Mouse (Mus musculus) fibroblast of lung, adult 2 months (primary cell): ENCODE results near the gene Kcp.

Experiments
- DNase-seq: peaks from one replicate; pipeline ENCODE4 v3.0.0-alpha.2; 2011; ENCODE audit warnings: low read depth

Kcp gene

DNA sequence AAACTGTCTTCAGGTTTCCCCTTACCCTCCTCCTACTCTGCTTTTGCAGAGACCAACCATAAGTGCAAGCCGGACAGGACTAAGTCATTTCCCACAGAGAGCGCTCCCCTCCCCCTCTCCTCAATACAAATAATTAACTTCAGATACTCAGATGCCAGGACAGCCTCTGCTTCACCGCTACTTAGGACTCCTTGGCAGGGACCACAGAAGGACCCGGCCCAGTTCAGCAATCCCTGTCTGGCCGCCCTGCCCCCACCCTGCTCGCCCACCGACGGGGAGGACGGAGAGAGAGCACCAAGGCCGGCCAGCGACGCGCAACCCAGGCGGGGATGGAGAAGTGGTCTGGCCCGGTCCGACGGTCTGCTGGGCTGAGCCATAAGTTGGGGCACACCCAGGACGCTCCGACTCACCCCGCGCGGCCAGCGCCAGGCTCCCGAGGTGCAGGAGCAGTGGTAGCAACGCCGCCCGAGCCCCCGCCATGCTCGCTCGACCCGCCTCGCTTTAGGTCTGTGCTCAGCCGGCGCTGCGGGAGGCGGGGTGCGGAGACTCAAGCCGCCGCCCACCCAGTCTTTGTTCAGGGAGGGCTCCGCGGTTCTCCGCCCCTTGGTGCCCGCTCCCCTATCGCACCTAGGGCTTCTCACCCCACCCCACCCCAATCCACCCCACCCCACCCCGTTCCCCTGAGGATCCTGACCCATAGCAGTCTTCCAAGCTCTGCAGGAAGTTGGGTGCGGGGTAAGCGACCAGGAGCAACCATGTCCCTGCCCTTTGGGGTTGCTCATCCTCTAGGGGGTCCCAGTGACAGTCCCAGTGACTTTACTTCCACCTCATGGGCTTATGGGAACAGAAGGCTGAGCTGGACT, at the start of gene Kcp:
Gene Kcp, minus strand, starts transcription at position 506 of the 863 bp plus-strand sequence.
- no peak for DNase-seq

DNA sequence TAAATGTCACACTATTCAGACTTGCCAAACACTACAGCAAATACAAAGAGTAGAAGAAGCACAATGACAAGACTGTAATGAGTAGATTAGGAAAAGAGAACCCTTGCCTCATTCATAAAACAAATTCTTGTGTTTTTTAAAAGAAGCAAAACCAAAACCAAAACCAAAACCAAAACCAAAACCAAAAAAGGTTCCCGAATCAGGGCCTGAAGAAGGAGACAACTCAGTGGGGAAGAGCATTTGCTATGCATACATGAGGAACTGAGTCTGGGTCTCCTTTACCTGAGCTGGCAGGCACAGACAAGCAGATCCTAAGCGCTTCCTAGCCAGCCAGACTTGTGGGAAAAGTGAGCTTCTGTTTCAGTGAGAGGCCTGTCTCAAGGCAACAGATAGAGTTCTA, 49.4 kb upstream of the Kcp start:
- no peak for DNase-seq

DNA sequence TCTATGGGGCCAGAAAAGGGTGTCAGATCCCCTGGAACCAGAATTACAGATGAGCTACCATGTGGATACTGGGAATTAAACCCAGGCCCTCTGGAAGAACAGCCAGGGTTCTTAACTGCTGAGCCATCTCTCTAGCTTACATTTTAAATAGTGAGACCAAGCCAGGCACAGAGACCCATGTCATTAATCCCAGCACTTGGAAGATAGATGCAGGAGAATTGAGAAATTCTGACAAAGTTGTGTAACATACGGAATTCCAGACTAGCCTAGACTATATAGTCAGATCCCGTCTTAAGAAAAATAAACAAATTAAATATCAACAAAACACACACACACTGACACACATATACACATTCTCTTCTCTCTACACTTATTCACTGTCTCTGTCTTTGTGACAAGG, 44.8 kb upstream of the Kcp start:
- DNase-seq = no peak

DNA sequence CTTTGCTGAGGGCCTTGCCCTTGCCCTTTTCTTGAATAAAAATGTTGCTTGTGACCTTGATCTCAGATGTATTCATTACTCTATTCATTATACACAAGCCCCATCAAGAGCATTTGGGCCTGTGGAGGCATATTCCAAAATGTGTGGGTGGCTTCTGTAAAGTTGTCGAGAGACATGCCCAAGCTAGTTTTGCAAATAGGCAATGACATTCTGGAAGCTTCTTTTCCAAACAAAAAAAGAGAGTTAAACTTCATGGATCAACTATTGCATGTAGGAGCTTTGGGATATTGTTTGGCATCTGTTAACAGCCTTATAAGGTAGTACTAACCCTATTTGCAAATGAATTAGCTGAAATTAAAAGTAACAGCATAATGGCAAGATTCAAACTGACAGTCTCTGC, 40.3 kb upstream of the Kcp start:
- no peak for DNase-seq

DNA sequence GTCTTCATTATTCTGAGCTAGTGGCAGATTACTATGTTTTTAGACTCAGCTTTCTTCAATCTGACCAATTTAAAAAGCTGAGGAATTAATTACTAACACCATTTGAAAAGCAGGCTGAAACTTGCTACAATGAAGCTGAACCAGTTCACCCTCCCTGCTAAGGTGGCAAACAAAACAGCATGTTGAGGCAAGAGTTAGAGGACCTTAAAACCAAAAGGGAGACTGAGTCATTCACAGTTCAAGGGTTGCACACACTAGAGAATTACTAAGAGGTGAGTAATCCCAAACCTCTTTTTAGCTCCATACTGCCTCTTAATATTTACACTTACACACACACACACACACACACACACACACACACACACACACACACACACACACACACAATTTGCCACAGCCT, 39.8 kb upstream of the Kcp start:
- no peak for DNase-seq

GRCm38 (mm10) chr6:29545611-29546010, 37.9 kb upstream of the Kcp start:
- no peak for DNase-seq

- no peak for DNase-seq
Measured at GRCm38 (mm10) chr6:29540956-29541355, 33.2 kb upstream of the Kcp start.

DNA sequence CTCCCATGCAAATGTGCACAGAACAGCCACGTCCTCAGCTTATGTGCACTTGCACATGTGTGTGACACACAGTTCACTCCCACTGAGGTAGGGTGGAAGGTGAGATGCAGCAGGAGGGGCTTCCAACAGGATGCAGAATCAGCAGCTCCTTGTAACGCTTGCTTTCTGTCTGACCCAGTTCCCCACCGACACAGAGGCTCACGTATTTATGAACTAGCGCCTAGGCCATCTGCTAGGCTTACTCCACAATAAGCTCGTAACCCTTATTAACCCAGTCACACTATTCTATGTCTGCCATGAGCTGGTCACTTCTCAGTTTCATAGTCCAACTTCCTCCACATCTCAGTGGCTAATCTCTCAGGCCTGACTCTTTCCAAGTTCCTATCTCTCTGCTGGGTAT, 32.5 kb upstream of the Kcp start:
- no peak for DNase-seq

DNA sequence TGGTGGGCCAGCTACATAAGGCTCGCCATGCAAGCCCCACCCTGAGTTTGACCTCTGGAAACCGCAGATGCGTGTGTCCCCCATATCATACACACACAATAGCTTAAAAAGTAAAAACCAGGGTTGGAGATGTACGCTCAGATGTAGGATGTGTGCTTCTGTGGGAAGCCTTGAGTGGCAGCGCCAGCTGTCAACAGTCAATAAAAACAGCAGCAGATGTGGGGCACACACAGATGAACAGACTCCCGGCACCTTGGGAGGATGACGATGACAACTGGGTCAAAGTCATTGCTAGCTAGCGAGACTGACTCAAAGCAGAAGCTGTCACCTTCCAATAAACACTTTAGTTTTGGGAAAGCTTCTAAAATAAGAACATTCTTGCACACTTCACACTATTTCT, 31.8 kb upstream of the Kcp start:
- no peak for DNase-seq

DNA sequence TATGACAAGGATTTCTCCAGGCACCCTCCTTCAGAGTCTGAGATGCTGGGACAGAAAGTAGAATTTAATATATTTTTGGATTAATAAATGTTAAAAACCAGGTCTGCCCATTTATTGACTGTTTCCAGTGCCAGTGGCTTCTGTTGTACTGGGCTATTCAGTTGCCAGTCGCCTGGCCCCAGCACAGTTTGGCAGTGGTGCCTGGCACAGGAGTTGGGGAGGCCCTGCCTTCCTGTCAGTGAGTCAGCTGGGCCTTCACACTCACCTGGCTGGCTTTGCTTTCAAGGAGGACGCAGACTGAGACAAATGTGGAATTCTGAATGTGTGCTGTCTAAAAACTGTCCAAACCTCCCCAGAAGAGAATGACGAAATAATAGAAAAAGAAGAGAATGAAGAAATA, 29.5 kb upstream of the Kcp start:
- DNase-seq = no peak

GRCm38 (mm10) chr6:29536651-29537193, 29.0 kb upstream of the Kcp start:
- no peak for DNase-seq

GRCm38 (mm10) chr6:29535316-29535715, 27.6 kb upstream of the Kcp start:
- DNase-seq = no peak

DNA sequence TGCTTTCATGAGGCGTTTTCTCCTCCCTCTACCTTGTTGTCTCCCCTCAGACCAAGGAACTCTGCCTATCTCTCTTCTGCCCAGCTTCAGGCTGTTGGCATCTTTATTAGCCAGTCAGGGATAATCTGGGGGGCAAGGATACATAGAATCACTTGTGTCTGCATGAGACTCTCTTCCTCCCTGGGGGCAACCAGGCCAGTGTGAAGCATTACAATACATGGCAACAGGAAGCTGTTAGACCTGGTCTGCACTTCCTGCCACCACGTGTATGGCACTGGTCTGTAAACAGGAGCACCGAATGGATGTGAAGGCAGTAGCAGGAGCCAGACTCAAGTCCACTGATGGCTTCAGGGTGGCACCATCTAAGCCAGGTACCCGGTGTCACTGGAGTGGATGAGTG, 22.3 kb upstream of the Kcp start:
- DNase-seq = no peak

GRCm38 (mm10) chr6:29529444-29529820, 21.7 kb upstream of the Kcp start:
- no peak for DNase-seq

DNA sequence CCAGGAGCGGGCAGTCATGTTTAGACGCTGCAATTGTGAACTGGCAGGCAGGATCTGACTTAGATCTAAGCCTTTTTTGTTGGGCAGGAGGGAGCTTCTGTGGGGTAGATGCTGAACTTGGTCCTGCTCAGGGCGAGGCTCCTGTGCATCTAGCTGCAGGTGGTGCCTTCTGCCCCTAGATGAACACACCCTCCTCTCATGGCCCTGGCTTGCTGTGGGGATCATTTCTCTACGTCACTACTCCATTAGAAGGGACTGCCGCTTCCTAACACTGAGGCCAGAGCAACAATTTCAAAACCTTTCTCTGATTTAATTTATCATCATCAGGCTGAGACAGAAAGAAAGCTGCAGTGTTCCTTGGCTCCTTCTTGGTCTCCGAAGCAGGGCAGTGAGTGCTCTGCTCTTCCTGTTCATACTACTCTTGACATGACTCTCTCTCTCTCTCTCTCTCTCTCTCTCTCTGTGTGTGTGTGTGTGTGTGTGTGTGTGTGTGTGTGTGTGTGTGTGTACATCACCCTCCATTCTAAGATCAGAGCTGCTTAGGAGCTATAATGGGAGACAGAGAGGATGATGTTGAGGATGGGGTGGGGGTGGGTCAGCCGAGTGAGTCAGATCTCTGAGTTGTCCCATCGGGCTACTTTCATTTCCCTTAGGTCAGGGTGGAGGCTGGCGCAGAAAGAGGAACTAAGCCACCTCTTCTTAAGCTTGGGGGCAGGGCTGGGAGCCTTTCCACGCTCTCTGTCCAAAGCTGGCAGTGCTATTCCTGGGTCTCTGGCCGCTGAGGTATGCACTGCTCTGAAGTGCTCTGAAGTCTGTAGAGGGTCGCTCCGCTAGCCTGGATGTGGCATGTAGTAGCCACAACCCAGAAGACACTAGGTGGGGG, 21.1 kb upstream of the Kcp start:
- no peak for DNase-seq

- no peak for DNase-seq
Measured at GRCm38 (mm10) chr6:29528165-29528505, 20.4 kb upstream of the Kcp start.

GRCm38 (mm10) chr6:29527361-29528164, 19.8 kb upstream of the Kcp start:
- no peak for DNase-seq

GRCm38 (mm10) chr6:29526281-29527251, 18.8 kb upstream of the Kcp start, which contains the start of gene Irf5:
Irf5 (plus strand) TSS chr6:29526625.
- DNase-seq = no peak

- DNase-seq = no peak
Measured at GRCm38 (mm10) chr6:29525256-29525655, 17.5 kb upstream of the Kcp start.

DNA sequence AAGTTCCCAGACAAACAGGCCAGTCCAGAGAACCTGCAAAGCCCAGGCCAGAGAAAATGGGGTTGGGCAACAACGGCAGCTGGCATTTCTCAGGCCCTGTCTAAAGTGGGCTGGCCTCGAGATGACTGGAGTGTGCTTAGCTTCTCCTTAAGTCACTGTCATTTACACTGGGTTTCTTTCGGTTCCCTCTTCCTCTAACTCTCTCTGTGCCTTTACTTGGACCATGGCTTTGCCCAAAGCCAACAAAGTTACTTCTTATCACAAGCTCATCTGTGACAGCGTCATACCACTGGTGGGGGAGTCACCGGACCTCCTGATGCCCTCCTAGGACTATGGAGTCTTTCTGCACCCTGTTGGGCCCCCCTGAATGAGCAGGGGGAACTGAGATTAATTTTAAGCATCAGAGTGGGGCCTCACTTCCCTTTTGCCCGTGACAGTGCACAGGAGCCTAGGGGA, 16.3 kb upstream of the Kcp start:
- DNase-seq = no peak
